ENCODE assay signal across 11 mouse cellular contexts in the genomic region with DNA sequence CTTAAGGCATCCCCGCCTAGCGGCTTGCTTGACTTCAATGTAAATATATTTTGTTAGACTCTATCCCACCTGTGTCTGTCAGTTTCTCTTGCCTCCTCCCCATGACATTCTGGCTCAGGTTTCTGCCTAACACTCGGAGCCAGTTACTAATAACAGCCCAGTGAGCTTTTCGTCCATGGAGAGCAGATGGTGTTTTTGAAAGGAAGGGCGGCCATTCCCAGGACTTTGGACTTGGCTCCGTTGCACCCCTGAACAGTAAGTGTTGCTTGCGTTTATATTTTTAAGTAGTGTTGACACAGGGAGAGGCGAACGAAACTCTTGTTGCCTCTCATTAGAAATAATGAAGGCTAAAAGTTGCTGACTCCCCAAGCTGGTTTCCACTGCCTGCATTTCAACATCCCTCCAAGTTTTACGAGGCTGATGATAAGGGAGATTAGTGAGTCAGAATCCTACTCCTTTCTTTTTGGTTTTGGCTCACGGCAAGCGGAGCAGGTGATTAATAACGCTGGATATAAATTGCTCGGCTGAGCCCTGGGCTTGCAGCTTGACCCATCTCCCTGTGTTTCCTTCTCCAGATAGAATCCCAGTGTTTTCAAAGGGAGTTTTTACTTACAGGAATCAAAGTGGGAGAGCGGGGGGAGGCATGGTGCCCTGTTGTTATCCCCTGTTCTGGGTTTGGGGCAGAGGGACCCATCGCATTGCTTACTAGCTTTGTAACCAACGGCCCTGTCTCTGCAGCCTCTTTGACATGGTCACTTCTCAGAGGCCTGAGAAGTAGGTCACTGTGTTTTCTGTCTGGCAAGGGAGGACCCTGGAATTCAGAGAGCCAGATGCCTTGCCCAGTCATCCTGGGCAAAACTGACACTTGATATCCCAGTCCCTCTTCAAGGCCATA. TPM values are rescaled to one million over a fixed set of nuclear protein-coding genes. Genes with fewer than 3 reads are reported as not detected.
DNase-seq lines count a peak whose midpoint lies in the region; ATAC-seq and TF ChIP-seq lines count a peak whose summit lies in the region.
"Had no signal": no experiment of that assay in that cellular context is flagged by ENCODE, and none has a peak within 500 bp of the region (broad histone marks: within the 10 kb centered on the region; RNA-seq: fewer than 3 reads in every experiment).

TSS of gene Mrln (plus strand) at position 160 of the 895 bp plus-strand sequence.

- peak within 1 kb of the TSS; percentile 37 for H3K4me2 ChIP-seq in limb, embryonic 12.5 days

- H3K9me3 ChIP-seq in limb, embryonic 12.5 days: no peaks in the 10 kb centered on the region

- peaks cover 7% of the 10 kb centered on the region; the same call in 1 of the 2 replicates for H3K4me1 ChIP-seq in kidney, adult 2 months (ENCODE audit: control insufficient read depth, insufficient read depth, low read length)
- peaks cover 13% of the 10 kb centered on the region for H3K4me1 ChIP-seq in limb, embryonic 12.5 days (replicated peaks)

- WGBS in kidney, adult 2 months: 30% methylated on average over 17 of the region's 17 CpGs
- WGBS in limb, embryonic 12.5 days: 36% methylated on average over 17 of the region's 17 CpGs

- H3K9ac ChIP-seq in limb, embryonic 12.5 days (replicated peaks): no peak within 1 kb of the TSS

- ATAC-seq in limb, embryonic 12.5 days (ENCODE audit: insufficient number of reproducible peaks, insufficient read depth, low FRiP score, low TSS enrichment, low read depth): no peak
- no peak for ATAC-seq in erythroblast, adult 5-6 weeks (replicated peaks; ENCODE audit: low FRiP score, poor library complexity, severe bottlenecking)

- TF ChIP-seq CTCF in kidney, adult 2 months (conservative IDR thresholded peaks at IDR 0.05; ENCODE audit: insufficient read depth, insufficient read length, low read depth, low read length): no peak

- no peak for TF ChIP-seq POLR2A in kidney, adult 2 months (IDR thresholded peaks at IDR 0.05; ENCODE audit: low read depth, low read length)

- H3K27ac ChIP-seq in kidney, adult 2 months (ENCODE audit: insufficient read depth, low read depth, low read length): no peak within 1 kb of the TSS
- H3K27ac ChIP-seq in limb, embryonic 12.5 days: peak within 1 kb of the TSS; percentile 72
- H3K27ac ChIP-seq: macrophage had no signal

- DNase-seq in kidney, adult 2 months: peak; percentile 67
- DNase-seq in kidney, postnatal 14 days: no peak
- peak; percentile 95 for DNase-seq in brain, adult 2 months (ENCODE audit: low read depth, low spot score)
- peak; percentile 66 for DNase-seq in fat pad, adult 2 months (ENCODE audit: extremely low read depth, low read depth, low spot score)
- no peak for DNase-seq in frontal cortex, postnatal 14 days (ENCODE audit: low spot score in 2 of 2)
- DNase-seq in thymus, adult 18-20 months: no peak
- DNase-seq: thymus, postnatal 4 days had no signal

- no peaks in the 10 kb centered on the region for H3K27me3 ChIP-seq in kidney, adult 2 months (replicated peaks; ENCODE audit: control insufficient read depth, insufficient read depth, low read length)
- no peaks in the 10 kb centered on the region for H3K27me3 ChIP-seq in limb, embryonic 12.5 days

- no peaks in the 10 kb centered on the region for H3K36me3 ChIP-seq in kidney, adult 2 months (ENCODE audit: control insufficient read depth, insufficient read depth, low read length)
- no peaks in the 10 kb centered on the region for H3K36me3 ChIP-seq in limb, embryonic 12.5 days

- no peak within 1 kb of the TSS for H3K4me3 ChIP-seq in kidney, adult 2 months (ENCODE audit: insufficient read depth, low read depth, low read length)
- H3K4me3 ChIP-seq in limb, embryonic 12.5 days (replicated peaks): peak within 1 kb of the TSS; percentile 19; the same call in 1 of the 2 replicates

RNA-seq across cellular contexts. Expression of gene Mrln, which starts in this region (rescaled TPM):
- 1.0 and 2.5 TPM in 2 replicates for polyA plus RNA-seq in kidney, adult 2 months (2012; rRNA removed)
- 20.7 and 21.8 TPM in 2 replicates for polyA plus RNA-seq in limb, embryonic 12.5 days (2016; fragmentation: Nextera tagmentation; extraction: Ambion mirVana)
- not detected in 2 replicates for total RNA-seq in erythroblast, adult 5-6 weeks (2015; ENCODE audit: low replicate concordance)
- not detected in 2 replicates for total RNA-seq in erythroblast, adult 5-6 weeks (2017; ENCODE audit: low replicate concordance)
- total RNA-seq: MEL had no signal
- polyA plus RNA-seq: macrophage had no signal

Comparison
In these comparisons a context has a peak if more than half of its experiments do, and no peak if none do; other contexts are left out.
1. DNase-seq: peak in kidney, adult 2 months (single experiment), brain, adult 2 months (single experiment) and fat pad, adult 2 months (single experiment); none in kidney, postnatal 14 days (single experiment), frontal cortex, postnatal 14 days (0 of 2) and thymus, adult 18-20 months (0 of 2).